Mouse (Mus musculus): ENCODE results near the gene Gm20388.

Gene Gm20388

DNA sequence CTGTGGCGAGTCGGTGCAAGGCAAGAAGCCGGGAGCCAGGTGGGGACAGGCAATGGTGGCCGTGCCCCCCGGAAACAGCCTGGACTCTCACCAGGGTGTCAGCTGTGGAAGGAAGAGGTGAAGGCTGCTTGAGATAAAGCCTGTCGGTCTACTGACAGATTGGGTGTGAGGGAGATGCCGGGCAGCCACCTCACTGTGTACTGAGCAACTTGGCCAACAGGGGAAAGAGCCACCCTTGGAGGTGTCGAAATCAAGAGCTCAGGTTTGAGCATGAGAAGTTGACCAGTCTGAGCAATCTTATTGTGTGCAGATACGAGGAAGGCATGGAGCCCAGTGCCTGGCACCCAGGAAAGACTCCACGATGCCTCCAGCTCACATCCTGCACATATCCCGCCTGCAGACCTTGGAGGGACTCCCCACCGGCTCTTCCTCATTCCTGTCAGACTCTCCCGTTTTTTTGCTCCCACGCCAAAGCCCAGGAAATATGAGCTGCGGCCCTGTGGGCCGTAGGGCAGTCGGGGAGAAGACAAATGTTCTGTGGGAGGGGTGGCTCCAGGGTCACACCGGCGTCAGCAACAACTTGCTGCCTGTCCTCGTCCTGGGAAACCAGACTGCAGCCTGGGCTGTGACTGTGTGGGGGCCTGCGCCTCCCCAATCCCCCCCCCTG, 1347.6 kb downstream of the Gm20388 start:
- DNase-seq (ENCODE audit: low spot score): peak; percentile 50

DNA sequence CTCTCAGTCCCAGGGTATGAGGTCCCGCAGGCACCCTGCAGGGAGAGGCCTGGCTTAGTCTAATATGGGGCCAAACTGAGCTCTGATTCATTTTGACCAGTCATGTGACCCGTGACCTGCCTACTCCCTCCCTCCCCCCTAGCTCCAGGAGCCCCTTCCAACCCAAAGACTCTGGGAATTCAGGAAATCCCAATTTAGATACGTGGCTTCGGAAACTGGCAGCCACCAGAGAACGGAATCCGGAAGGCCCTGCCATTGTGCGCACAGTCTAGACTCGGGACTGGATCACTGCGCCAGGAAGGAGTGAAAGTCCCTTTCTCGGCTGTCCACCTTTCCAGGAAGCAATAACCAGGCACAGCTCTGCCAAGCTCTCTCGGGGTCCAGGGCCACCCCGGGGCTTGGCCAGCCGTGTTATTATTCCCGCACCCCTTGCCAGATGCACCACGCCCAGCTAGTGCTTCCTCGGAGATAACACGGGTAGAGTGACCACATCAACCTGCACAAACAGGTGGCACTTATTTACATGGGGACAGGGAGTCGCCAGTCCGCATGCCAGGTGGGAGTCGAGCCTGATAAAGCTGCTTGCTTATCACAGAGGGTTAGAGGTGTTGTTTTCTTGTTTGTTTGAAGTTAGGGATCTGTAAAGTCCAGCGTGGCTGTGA, 1352.2 kb downstream of the Gm20388 start:
- no peak for DNase-seq (ENCODE audit: low spot score)

DNA sequence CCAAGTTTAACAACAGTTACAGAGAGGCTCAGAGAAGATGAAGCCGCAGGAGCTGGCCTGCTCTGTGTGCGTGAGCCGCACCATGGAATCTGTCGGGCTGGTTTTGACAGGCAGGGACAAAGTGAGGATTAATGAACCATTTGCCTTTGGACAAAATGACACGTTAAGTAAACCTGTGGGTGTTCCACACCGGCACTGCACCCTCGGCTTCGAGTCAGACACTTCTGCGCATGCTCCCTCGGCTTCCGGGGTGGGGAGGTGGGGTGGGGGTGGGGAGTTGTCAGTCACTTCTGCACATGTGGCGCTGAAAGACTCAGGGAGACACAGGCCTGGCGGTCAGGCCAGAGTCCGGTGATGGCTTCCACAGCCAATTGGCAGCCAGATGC, 1352.7 kb downstream of the Gm20388 start:
- no peak for DNase-seq (ENCODE audit: low spot score)

DNA sequence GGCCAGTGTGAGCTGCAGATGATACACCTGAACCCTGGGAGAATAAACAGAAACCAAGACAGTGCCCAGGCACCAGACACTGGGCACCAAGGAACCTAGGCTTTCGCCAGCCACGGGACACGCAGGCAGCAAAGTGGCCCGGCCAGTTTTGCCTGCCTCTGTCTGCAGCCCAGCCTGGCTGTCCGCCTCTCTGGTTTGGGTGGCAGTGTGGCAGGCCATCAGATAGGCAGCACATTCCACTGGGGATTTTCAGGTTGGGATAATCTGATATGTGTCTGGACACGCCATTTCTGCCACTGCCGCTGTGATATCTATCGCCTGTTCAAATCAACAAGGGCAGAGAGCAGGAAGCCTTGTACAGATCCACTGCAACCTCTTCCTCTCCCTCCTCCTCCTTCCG, 1353.6 kb downstream of the Gm20388 start:
- DNase-seq (ENCODE audit: low spot score): no peak

DNA sequence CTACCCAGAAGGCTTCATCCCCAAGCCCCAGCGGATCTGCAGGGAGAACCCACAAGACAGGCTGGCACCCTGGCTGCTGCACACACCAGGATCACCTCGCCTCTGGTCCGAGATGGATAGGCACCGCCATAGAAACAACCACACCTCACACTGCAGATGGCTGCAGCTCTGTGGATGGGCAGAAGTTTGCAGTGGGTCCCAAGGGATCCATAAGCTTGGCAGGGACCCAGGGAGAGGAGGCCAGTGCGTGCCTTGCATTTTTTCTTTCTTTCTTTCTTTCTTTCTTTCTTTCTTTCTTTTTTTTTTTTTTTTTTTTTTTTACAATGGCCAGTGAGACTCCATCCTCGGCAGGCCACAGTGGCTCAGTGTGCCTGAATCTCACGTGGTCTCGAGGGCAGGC, 1360.9 kb downstream of the Gm20388 start:
- no peak for DNase-seq (ENCODE audit: low spot score)

DNA sequence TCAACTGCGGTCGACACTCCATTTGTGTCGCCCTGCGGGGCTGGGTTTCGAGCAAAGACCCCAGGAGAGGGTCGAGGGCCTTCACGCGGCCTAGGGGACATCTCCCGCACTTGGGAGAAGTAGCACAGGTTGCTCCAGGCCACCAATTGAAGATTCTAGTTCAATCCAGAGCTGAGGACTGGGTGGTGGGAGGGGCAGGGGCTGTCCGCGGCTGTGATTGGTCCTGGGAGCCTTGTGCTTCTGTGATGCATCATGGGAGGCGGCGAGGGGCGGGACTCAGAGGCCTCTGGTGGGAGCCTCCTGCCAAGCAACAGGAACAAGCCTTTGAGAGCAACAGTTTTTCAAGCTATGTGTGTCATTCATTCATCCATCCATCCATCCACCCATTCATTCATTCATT, 1362.6 kb downstream of the Gm20388 start:
- DNase-seq (ENCODE audit: low spot score): no peak

DNA sequence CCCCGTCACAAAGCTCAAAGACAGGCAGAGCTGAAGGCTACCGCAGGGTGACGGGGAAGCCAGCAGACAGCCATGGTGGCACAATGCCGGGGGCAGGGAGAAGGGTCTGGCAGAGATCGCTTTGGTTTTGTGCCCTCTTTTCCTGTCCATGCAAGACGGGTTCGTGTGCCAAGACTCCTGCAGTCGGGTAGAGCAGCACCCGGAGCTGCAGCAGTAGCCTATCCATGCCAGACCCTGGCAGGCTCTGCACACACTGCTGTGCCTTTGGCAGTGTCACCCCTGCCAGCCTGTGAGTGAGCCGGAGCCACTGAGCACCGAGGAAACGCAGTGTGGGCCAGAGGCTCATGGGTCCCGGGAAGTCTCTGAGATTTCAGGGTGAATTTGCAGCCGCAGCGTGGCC, 1363.0 kb downstream of the Gm20388 start:
- DNase-seq (ENCODE audit: low spot score): no peak

DNA sequence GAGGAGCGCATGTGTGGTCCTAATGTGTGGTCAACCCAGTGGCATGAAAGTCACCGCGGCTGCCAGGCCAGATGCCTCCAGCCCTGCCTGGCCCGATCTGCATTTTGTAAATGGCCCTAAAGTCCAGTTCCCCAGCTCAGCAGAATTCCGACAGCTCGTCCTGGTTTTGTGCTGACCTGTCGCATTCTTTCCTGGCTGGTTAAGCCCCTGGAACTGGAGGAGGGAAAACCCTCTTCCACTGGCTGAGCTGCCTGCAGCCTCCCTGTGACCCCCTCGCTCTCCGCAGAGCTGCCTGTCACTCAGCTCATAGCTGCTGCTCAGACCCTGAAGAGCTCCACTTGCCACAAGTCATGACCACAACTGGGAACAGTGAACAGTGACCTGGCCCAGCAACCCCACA, 1369.8 kb downstream of the Gm20388 start:
- DNase-seq (ENCODE audit: low spot score): no peak

DNA sequence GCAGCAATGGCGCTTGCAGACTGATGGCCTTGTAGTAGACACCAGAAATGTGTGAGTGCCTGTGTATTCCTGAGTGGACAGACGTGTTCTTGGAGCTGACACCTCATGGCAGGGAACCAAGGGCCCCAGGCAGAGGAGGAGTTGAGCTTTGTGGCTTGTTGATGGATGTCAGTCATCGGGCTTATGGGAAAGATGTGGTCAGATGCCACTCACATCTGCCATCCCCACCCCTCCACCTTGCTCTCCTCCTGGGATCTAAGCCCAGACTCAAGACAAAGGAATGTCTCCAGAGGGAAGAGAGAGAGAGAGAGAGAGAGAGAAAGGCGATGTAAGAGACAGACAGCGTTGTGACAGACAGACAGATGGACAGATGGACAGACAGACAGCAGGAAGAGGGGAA, 1378.7 kb downstream of the Gm20388 start:
- no peak for DNase-seq (ENCODE audit: low spot score)

DNA sequence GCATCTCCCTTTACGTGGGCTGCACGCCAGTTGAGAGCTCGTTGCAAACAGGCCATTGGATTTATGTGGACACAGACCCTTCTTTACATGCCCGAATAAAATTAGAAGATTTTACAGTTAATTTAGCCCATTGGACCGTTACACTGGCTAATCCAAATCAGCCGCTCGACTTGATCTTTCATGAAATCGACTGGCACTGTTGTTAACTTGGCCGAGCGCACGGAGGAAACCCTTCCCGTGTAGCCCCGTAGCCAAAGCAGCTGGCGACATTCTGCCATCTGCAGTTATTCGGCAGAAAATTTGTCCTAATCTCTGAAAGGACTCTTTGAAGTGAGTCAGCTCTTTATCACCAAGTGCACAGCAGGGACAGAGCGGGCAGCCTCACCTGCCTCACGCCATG, 1379.9 kb downstream of the Gm20388 start:
- no peak for DNase-seq (ENCODE audit: low spot score)

DNA sequence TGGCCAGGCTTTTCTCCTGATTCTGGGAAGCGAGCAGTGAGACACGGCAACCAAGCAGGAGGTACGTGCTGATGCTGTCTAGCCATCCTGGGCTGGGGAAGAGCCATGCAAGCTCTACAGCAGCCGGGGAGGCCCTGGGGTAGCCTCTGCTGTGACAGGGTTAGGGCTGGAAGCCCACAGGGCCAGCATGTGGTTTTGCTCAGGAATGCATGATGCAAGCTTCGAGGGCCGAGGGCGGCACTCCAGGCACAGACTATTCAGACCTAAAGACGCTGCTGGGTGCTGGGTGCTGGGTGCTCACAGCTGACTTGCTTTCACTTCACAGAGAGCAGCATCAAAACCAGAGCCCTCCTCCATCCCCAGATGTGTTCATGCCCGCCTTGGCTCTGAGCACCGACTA, 1382.8 kb downstream of the Gm20388 start:
- no peak for DNase-seq (ENCODE audit: low spot score)

DNA sequence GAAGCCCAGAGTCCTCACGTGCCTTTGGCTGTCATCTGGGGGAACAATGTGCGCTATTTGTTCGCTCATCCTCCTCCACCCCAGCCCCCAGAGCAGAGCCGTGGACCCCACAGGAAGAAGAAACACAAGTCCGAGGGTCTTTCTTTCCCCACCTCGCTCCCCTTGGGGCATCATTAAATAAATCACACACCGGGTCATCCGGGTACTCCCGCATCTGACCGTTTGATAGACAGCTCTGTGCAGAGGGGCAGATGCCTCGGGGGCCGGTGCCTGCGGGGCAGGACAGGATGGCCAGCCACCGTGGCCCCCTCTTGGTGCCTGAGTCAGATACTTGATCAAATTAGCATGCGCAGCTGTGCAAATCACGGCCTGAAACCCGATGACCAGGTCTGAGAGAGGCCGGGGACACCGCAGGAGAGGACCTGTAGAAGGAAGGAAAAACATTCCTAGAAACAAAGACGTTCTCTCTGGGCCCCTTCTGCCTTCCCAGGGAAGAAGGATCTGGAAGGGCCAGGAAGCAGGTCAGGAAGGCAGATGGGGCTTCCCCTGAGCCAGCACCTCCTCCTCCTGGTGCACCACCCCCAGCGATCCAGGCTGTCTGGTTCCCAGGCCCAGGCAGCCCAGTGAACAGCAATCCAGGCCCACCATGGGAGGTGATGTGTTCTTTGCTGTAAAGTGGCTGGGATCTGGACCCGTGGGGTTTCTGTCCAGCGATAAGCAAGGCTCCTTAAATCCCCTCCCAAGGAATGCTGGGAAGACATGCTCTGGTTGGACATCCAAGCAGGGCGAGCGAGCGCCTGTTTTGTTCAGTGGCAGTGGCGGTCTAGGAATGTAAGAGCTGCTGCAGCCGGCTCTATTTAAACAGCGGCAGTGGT, 1383.8 kb downstream of the Gm20388 start:
- DNase-seq (ENCODE audit: low spot score): no peak

DNA sequence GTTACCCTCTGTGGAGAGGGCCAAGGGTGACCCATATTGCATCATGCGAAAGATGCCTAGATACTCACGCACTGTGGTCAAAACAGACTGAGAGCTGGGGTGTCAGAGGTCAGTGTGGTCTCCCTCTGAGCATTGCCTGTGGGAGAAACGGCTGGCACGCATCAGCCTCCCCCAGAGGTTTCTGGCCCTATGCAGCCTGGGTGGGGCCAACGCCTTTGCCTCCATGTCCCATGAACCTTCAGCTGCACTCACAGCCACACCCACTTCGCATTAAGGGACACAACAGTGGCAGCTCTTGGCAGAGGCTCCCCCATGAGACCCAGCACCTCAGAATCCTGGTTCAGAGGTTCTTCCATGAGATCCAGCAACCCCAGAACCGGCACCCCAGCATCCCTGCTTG, 1385.4 kb downstream of the Gm20388 start:
- no peak for DNase-seq (ENCODE audit: low spot score)

DNA sequence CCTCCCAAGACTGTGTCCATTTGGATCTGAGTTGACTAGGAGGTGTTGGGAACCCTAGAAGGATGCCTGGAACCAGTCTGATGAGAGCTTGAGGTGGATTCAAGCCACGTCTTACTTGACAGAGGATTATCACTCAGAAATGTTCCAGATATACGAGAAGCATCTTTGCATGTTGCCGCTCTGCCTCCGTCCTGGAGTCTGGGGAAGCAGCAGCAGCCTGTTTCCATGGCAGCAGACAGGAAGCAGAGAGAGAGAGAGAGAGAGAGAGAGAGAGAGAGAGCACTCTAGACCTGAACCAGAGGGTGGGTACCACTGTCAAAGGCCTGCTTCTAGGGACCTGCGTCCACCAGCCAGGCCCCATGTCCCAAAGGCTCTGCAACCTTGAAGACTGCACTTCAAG, 1386.0 kb downstream of the Gm20388 start:
- DNase-seq (ENCODE audit: low spot score): no peak

DNA sequence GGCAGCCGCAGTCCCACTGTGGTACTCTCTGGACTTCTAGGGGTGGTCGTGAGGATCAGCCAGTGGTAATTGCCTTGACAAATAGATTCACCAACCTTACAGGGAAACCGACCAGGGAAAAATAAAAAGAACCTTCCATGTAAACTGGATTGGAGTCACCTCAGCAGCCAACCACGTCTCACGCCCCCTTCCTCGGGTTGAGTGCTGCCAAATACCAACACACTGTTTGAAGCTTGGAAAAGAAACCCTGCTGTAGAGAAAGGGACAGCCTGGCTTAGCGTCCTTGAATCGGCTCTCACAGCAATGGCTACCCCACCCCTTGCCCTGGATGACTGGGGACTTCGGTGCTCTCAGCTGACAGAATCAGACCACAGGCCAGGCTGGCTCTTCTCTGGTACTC, 1386.7 kb downstream of the Gm20388 start:
- DNase-seq (ENCODE audit: low spot score): no peak

DNA sequence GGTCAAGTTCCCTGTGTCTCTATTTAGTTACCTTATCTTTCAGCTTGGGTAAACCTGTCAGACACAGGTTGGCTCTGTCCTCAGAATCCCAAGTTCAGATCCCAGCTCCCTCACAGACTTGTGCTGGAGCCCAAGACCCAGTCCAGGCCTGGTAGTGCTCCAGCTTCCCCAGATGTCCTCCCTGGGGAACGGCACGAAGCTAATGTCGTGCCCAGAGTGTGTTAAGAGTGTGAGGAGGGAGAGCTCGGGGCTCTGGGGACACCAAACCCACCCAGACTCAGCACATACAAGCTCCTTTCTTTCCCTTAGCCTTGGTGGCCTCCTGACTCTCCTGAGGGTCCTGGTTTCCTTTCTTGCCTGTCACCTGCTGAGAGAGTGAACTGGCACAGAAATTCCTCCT, 1389.4 kb downstream of the Gm20388 start:
- DNase-seq (ENCODE audit: low spot score): no peak

DNA sequence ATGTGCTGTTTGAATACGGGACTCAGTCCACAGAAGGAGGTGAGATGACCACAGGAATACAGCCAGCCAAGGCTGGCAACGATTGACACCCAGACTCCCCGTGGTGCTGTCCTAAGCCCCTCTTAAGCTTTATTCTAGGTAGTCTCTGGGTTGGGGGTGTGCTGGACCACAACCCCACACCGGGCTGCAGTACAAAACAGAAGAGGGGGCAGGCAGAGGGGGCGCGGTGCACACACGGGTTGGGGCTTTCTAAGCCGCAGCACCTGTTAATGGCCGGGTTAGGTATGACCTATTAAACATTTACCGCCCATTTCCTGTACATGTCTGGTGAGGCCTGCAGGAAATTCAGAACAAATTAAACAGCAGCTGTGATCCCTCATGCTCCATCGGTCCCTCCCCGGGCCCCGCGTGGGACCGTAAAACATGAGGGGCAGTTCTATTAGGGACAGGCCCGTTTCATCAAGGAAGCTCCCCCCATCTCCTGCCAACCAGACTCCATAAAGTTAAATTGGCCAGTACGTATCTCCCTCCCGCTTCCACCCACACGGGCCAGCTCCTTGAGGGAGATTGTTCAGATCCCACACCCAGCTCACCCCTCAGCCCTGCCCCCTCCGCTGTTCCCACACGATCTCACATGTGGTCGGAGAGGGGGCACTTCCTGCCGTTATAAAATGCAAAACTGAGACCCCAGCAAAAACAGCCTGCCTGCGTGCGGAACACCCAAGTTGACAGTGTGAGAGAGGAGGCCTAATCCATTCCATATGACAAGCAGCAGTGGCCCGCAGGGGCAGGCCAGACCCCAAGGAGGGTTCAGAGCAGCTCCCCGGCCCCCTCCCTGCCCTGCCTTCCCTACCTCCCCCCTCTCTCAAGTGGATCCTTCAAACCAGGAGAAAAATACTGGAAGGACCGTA, 1390.1 kb downstream of the Gm20388 start:
- DNase-seq (ENCODE audit: low spot score): no peak

DNA sequence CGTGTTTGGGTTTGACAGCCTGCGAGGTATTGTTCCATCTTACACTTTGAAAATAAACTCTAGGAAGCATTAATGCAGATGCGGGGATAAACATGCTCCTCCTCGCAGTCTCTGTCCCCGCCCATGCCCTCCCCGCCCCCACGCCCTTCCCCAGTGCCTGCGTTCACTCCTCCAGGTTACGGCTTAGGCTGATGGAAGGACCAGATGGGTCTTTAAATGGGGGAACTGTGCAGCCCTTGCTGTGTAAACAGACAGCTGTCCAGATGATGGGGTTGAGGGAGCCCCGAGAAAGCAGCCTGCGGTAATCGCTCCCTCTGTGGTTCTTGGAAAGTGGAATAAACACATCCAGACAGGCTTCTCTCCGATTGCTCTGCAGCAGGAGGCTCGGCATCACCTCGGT, 1390.8 kb downstream of the Gm20388 start:
- DNase-seq (ENCODE audit: low spot score): no peak

DNA sequence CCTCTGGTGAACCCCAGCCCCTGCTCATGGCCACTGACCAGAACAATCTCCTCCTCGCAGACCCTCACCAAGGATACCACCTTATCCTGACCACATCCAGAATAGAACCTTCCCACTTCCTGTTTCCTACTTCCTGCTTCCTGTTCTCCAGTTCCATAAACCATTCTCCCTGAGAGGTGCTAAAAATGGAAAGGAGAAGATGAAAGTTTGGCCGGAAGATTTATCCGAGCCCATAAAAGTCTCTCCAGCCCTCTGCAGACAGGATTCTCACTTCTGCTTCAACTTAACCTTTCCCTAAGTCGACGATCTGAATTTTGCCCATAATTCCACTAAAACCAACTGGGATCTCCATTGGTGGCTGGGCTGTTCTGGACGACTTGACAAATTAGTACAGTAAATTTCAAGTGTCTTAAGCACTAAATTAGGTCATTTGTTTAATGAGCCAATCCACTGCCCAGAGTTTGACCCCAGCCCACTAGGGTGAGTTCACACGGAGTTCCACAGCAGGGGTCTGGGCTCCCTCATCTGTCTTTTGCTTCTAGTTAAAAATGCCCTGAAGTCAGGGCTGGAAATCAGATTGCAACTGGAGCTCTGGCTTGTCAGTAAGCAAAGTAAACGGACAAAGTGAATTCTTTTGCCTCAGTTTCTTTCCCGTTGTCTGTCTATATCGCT, 1391.5 kb downstream of the Gm20388 start:
- no peak for DNase-seq (ENCODE audit: low spot score)

DNA sequence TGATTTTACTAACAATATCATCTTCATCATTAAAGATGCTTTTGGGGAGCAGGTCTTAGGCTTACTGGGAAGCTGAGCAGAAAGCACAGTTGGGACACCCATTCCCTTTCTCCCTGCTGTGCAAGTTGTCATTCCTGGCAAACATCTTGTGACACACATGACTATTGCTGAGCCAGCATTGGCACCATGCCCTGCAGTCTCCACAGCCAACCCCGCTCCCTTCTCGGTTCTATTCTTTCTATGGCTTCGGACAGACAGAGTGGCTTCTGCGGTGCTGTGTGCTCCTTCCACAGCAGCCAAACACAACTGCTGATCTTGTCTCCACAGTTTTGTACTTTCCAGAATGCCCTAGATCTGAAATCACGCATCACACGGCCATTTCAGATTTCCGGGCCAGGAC, 1397.1 kb downstream of the Gm20388 start:
- DNase-seq (ENCODE audit: low spot score): peak; percentile 64

DNA sequence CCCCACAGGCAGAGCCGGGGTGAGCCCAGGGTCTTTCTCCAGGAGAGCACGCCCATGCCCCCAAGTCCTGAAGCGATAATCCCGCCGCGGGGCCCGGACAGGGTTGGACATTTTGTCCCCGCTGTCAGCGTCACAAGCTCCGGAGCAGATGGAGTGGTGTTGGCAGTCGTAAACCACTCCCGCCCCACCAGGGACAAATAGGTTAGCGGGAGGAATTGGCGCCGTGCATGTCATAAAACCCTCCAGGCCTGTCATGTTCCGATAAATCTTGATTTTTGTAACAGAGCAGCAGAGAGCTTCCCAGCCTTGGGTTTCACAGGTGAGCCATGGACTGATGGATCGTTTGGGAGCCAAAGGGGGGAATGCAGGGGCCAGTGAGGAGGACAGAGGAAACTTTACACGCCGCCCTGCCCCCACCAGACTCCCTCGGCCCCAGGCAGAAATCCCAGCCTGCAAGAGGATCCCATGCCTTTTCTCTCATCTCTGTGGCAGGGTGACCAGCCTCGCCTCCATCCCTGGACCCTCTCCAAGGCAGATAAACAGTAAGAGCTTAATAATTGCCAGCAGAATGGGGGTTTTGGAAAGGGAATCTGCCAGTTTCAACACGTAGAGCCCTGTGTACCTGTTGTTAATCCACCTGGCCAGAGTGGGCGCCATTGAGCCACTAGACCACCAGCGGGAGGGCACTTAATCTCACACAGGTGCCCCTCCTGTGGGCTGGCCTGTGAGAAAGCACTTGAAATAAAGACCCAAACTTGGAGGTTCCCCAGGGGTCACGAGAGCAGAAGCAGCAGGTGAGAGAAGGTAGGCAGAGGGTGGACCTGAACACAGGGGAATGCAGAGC, 1400.6 kb downstream of the Gm20388 start:
- DNase-seq (ENCODE audit: low spot score): no peak

Measured in adipocyte (in vitro differentiated cells).